Mouse (Mus musculus) ovary, postnatal 14 days (tissue): Measurements from ENCODE around the gene Olfr143.

Experiments used
- DNase-seq: peaks from one replicate; pipeline ENCODE4 v3.0.0; 2022; ENCODE audit warnings: low spot score

Olfr143 gene

GRCm38 (mm10) chr9:38252474-38252873 is at the start of gene Olfr143:
TSS of gene Olfr143 (plus strand) at chr9:38252774.
- no peak for DNase-seq

DNA sequence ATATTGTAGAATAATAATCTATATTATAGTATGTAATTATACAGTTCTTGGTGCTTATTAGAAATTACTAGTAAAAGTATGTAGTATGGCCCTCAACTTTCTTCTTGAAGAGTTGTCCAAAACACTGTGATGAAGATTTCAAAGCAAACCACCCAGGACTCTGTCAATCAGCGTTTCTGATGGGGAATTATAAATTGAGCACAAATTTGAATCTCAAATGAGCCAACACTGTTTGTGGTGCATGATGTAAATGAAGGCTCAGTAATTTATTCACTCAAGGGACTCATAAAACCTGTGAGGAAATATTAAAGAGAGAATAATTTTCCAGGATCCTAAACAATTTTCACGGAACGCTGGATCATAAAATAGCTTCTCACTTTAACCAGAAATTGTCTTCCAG is 44.5 kb upstream of the Olfr143 start, which contains the start of gene Olfr893:
Olfr893 (plus strand) TSS at position 301 of the 400 bp plus-strand sequence.
- DNase-seq, result no peak

DNA sequence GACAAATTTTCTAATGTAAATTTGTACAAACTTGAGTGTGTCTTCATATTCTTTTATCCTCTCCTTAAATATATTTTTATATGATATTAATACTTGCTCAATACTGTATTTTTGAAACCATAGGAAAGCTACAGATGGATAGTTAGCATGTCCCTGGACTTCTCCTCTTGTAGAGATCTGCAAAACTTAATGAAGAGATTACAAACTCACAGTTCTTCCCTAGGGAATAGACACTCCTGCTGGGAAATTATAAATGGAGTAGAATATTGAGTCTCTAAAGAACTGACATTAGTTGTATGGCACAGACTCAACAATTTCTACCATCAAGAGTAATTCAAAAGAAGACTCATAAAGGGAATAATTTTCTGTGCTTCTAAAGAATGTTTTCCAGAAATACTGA is 34.8 kb upstream of the Olfr143 start, which contains the start of gene Olfr894:
Olfr894 (plus strand) TSS at position 301 of the 400 bp plus-strand sequence.
- DNase-seq, result no peak

DNA sequence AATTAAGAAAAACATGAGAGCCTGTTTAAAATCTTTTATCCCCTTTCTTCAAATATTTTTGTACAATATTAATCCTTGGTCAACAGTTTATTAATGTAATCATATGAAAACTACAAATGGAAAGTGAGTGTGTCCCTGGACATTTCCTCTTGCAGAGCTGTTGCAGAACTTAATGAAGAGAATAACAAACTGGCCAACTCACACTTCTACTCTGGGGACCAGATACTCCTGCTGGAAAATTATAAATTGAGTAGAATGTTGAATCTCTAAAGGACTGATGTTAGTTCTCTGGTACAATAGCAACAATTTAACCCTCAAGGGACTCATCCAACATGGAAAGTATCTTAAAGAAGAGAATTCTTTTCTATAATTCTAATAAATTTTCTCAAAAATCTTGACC is 15.0 kb downstream of the Olfr143 start, which contains the start of gene Olfr895:
Olfr895 (plus strand) TSS at position 301 of the 400 bp plus-strand sequence.
- DNase-seq, result no peak

DNA sequence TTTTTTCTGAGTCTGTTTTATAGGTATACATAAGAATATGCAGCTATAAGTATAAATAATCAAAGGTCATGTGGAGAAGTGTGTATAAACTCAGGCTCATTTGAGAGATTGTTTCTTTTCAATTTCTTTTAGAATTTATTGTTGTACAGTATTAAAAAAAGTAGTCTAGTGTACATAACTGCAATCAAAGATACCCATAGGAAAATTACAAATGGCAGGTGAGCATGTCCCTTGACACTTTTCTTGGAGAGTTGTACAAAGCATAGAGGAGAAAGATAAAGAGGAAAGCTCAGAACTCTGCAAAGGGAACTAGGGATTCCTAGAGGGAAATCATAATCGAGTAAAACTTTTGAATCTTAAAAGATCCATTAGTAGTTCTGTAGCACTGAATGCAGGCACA is 38.2 kb downstream of the Olfr143 start, which contains the start of gene Olfr896-ps1:
Olfr896-ps1 (plus strand) TSS at position 301 of the 400 bp plus-strand sequence.
- no peak for DNase-seq
